Mouse (Mus musculus) small intestine, adult 10 weeks (tissue): ENCODE results near the gene Naip6. TPM values are rescaled to one million over a fixed set of nuclear protein-coding genes. Genes with fewer than 3 reads are reported as not detected.

Source experiments
- polyA plus RNA-seq: library from polyadenylated mRNA; stranded (reverse); fragments of 350-450 nt; fragmentation: Illumina TruSeq; extraction: RNeasy Lipid Tissue Mini Kit (QIAGEN cat#74804); gene quantifications from one replicate; pipeline ENCODE4 v1.2.3, GENCODE M21; 2014; ENCODE audit warnings: low replicate concordance

Naip6 gene
- polyA plus RNA-seq = 139 TPM

DNA sequence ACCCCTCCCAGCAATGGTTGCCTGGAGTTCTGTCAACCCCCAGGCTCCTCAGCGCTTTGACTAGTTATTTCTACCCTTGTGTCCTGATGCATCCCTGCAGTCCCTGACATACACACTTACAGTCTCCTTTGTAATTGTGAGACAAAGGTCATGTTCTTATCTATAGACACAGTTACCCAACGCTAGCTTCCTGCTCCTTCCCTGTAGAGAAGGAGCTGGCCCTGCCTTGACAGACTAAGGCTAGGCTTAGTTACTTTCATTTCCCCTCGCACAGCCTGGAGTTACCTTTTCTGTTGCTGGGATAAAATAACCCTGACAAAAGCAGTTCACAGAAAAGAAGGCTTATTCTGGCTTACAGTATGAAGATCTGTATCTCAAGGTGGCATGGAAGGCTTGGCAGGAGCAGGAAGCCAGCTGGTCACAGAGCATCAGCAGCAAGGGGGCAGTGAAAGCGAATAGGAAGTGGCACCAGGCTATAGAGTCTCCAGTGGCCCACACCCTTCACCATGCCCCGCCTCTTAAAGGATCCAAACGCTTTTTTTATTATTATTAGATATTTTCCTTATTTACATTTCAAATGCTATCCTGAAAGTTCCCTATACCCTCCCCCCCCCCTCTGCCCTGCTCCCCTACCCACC lies at the start of gene Naip6:
Gene Naip6 (minus strand): TSS at position 419 of the 638 bp plus-strand sequence.

DNA sequence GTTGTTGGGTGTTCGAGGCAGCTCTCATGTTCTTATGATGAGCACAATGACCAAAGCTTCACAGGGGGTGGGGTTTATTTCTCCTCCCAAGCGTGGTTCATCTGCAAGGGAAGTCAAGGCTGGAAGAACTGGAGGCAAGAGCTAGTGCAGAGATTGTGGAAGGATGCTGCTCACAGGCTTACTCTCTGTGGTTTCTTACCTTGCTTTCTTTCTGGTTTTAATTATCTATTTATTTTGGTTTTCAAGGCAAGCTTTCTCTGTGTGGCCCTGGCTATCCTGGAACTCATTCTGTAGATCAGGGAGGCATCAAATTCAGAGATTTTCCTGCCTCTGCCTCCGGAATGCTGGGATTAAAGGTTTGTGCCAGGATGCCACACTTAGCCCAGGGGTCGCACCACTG lies 71.3 kb downstream of the Naip6 start, which contains the start of gene Naip5:
Gene Naip5 (minus strand): TSS at position 101 of the 400 bp plus-strand sequence.

Other genes with a start within 250 kb of the Naip6 start
- 44.3 TPM for gene Bdp1, start 213.6 kb downstream of the Naip6 start, polyA plus RNA-seq
- gene Serf1, start 209.7 kb downstream of the Naip6 start, polyA plus RNA-seq = 115 TPM
- gene Smn1, start 192.8 kb downstream of the Naip6 start, polyA plus RNA-seq = 56.8 TPM
- 64.9 TPM for gene Naip2, start 115.6 kb downstream of the Naip6 start, polyA plus RNA-seq
- 158 TPM for gene Naip5, start 71.4 kb downstream of the Naip6 start, polyA plus RNA-seq
- gene Naip1, start 135.2 kb upstream of the Naip6 start, polyA plus RNA-seq = 70.0 TPM
- gene Gtf2h2, start 174.9 kb upstream of the Naip6 start, polyA plus RNA-seq = 70.8 TPM
- 147 TPM for gene Ocln, start 235.0 kb upstream of the Naip6 start, polyA plus RNA-seq